Mouse (Mus musculus): Measurements from ENCODE around the gene Pkd2l1.

- TF ChIP-seq CTCF (IDR thresholded peaks at IDR 0.05) (no peak), EP300 (IDR thresholded peaks at IDR 0.05) (no peak)
These were observed 8.3 kb downstream of the Pkd2l1 start for GRCm38 (mm10) chr19:44183968-44184367.

All from lung, postnatal 0 days (tissue).